11 mouse cellular contexts compared by ENCODE assay signal in genomic region chr17:31435934-31436813, GRCm38 (mm10). TPM values are rescaled to one million over a fixed set of nuclear protein-coding genes. Genes with fewer than 3 reads are reported as not detected.
A peak's percentile ranks its signal among the peaks of the same experiment; 100 is the strongest.
DNase-seq lines count a peak whose midpoint lies in the region; ATAC-seq and TF ChIP-seq lines count a peak whose summit lies in the region.
"Had no signal": no experiment of that assay in that cellular context is flagged by ENCODE, and none has a peak within 500 bp of the region (broad histone marks: within the 10 kb centered on the region; RNA-seq: fewer than 3 reads in every experiment).

No protein-coding gene starts in this region.

- TF ChIP-seq POLR2A in kidney, adult 2 months (IDR thresholded peaks at IDR 0.05; ENCODE audit: low read depth, low read length), result no peak

- WGBS in forebrain, embryonic 12.5 days, result 33% methylated on average over 13 of the region's 13 CpGs
- 19% methylated on average over 13 of the region's 13 CpGs for WGBS in midbrain, embryonic 12.5 days
- 79% methylated on average over 13 of the region's 13 CpGs for WGBS in kidney, adult 2 months

- DNase-seq in gastrocnemius, adult 2 months, result no peak
- no peak for DNase-seq in gastrocnemius, postnatal 4 days (ENCODE audit: low spot score in 2 of 2)
- DNase-seq in ES-CJ7 (ENCODE audit: low read depth, low spot score), result peak; percentile 57
- DNase-seq in kidney, adult 2 months, result no peak
- DNase-seq in gastrocnemius, postnatal 36 days, result no peak
- no peak for DNase-seq in heart, adult 9 months (ENCODE audit: low spot score in 2 of 2)
- DNase-seq: kidney, adult 11 months had no signal

- ATAC-seq in forebrain, embryonic 12.5 days (ENCODE audit: low FRiP score), result no peak
- ATAC-seq in midbrain, embryonic 12.5 days (ENCODE audit: low FRiP score, low read depth), result no peak
- ATAC-seq: liver, embryonic 12.5 days had no signal

- peaks cover 14% of the 10 kb centered on the region for H3K27me3 ChIP-seq in forebrain, embryonic 12.5 days
- peaks cover 41% of the 10 kb centered on the region for H3K27me3 ChIP-seq in midbrain, embryonic 12.5 days
- H3K27me3 ChIP-seq in kidney, adult 2 months (replicated peaks; ENCODE audit: control insufficient read depth, insufficient read depth, low read length), result no peaks in the 10 kb centered on the region

- TF ChIP-seq CTCF in gastrocnemius, adult 2 months (IDR thresholded peaks at IDR 0.05), result peak; percentile 20; the same call in 1 of the 2 replicates
- TF ChIP-seq CTCF in kidney, adult 2 months (conservative IDR thresholded peaks at IDR 0.05; ENCODE audit: insufficient read depth, insufficient read length, low read depth, low read length), result no peak

- H3K9me3 ChIP-seq in forebrain, embryonic 12.5 days, result no peaks in the 10 kb centered on the region
- no peaks in the 10 kb centered on the region for H3K9me3 ChIP-seq in midbrain, embryonic 12.5 days
- H3K9me3 ChIP-seq: liver, embryonic 12.5 days had no signal

- no peak overlapping the region for H3K9ac ChIP-seq in forebrain, embryonic 12.5 days
- H3K9ac ChIP-seq in midbrain, embryonic 12.5 days (replicated peaks), result no peak overlapping the region
- H3K9ac ChIP-seq: liver, embryonic 12.5 days had no signal

- H3K27ac ChIP-seq in gastrocnemius, adult 2 months, result no peak overlapping the region
- H3K27ac ChIP-seq in forebrain, embryonic 12.5 days, result 0 out of 2 replicates have a peak overlapping the region, but pooled peaks have one; percentile 33
- peak overlapping the region; percentile 50; the same call in 1 of the 2 replicates for H3K27ac ChIP-seq in midbrain, embryonic 12.5 days (replicated peaks)
- no peak overlapping the region for H3K27ac ChIP-seq in kidney, adult 2 months (ENCODE audit: insufficient read depth, low read depth, low read length)
- H3K27ac ChIP-seq: liver, embryonic 12.5 days had no signal

- no peak overlapping the region for H3K4me3 ChIP-seq in gastrocnemius, adult 2 months
- H3K4me3 ChIP-seq in forebrain, embryonic 12.5 days (replicated peaks), result no peak overlapping the region
- no peak overlapping the region for H3K4me3 ChIP-seq in midbrain, embryonic 12.5 days
- no peak overlapping the region for H3K4me3 ChIP-seq in kidney, adult 2 months (ENCODE audit: insufficient read depth, low read depth, low read length)
- H3K4me3 ChIP-seq: liver, embryonic 12.5 days had no signal

- intact Hi-C loops in gastrocnemius, adult 2 months (cut with DNase I), result no loop called here
- intact Hi-C loops in gastrocnemius, postnatal 36 days (cut with DNase I), result no loop called here

- H3K4me2 ChIP-seq in forebrain, embryonic 12.5 days, result no peak overlapping the region
- 0 out of 2 replicates have a peak overlapping the region, but pooled peaks have one; percentile 11 for H3K4me2 ChIP-seq in midbrain, embryonic 12.5 days (replicated peaks)
- H3K4me2 ChIP-seq: liver, embryonic 12.5 days had no signal

- peaks cover 39% of the 10 kb centered on the region for H3K4me1 ChIP-seq in forebrain, embryonic 12.5 days
- peaks cover 41% of the 10 kb centered on the region for H3K4me1 ChIP-seq in midbrain, embryonic 12.5 days
- H3K4me1 ChIP-seq in kidney, adult 2 months (ENCODE audit: control insufficient read depth, insufficient read depth, low read length), result peaks cover 11% of the 10 kb centered on the region

- no peaks in the 10 kb centered on the region for H3K36me3 ChIP-seq in forebrain, embryonic 12.5 days (replicated peaks)
- no peaks in the 10 kb centered on the region for H3K36me3 ChIP-seq in midbrain, embryonic 12.5 days
- H3K36me3 ChIP-seq in kidney, adult 2 months (ENCODE audit: control insufficient read depth, insufficient read depth, low read length), result no peaks in the 10 kb centered on the region
- H3K36me3 ChIP-seq: liver, embryonic 12.5 days had no signal

RNA-seq across cellular contexts. Expression of gene Pde9a, which starts 50.2 kb away (rescaled TPM):
- 1 to 10 TPM; 1.8 to 3.3 TPM for total RNA-seq in gastrocnemius, adult 2 months (2021)
- 1 to 10 TPM; 5.0 to 6.9 TPM for total RNA-seq in gastrocnemius, postnatal 4 days (2021)
- 34.7 and 36.7 TPM in 2 replicates for polyA plus RNA-seq in forebrain, embryonic 12.5 days (2016; fragmentation: Nextera tagmentation; extraction: Ambion mirVana)
- 30.3 and 32.4 TPM in 2 replicates for polyA plus RNA-seq in midbrain, embryonic 12.5 days (2016; fragmentation: Nextera tagmentation; extraction: Ambion mirVana)
- 74.3 and 106 TPM in 2 replicates for polyA plus RNA-seq in kidney, adult 2 months (2012; rRNA removed)
- 1 to 10 TPM; 1.5 to 2.5 TPM for total RNA-seq in gastrocnemius, postnatal 36 days (2021)
- total RNA-seq: MEL had no signal

Comparison
In these comparisons a context has a peak if more than half of its experiments do, and no peak if none do; other contexts are left out.
1. H3K27ac ChIP-seq: peak in forebrain, embryonic 12.5 days (single experiment) and midbrain, embryonic 12.5 days (single experiment); none in gastrocnemius, adult 2 months (single experiment) and kidney, adult 2 months (single experiment).